Mouse (Mus musculus) adrenal gland, adult 2 months (tissue): Measurements from ENCODE around the gene Asb11. TPM values are rescaled to one million over a fixed set of nuclear protein-coding genes. Genes with fewer than 3 reads are reported as not detected.
A peak's percentile ranks its signal among the peaks of the same experiment; 100 is the strongest.

Experiments used
- DNase-seq: peaks from one replicate; pipeline ENCODE4 v3.0.0; 2021
- polyA plus RNA-seq: library from polyadenylated mRNA; depleted of rRNA; stranded (reverse); fragments of >200 nt; gene quantifications from 2 replicates; pipeline ENCODE4 v1.2.3, GENCODE M21; 2012; rRNA removed
- total RNA-seq, 2 experiments: library from RNA; stranded (reverse); gene quantifications; 2 replicates each; pipeline ENCODE4 v1.2.3; 2021

The Asb11 gene
- total and polyA plus RNA-seq, 3 experiments: 0.13 to 0.20 TPM; not detected in 1

DNA sequence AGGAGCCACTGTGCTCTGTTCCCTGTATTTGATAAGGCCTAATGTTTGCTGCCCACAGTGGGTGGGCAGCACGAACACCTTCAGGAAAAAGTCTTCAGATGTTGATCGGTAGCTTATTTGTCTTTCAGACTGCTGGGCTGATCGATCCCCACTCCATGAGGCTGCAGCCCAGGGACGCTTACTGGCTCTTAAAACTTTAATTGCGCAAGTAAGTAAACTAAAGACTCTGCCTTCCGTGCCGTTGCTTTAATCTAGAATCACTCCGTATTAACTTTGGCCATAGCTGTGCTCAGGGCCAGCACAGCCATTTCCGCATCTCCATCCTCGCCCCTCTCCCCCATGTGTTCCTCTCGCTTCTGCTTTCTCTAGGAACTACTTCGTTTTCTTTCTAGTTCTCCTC is 8.8 kb downstream of the Asb11 start:
- DNase-seq: no peak

GRCm38 (mm10) chrX:164446106-164446551 is 9.3 kb downstream of the Asb11 start:
- no peak for DNase-seq

- DNase-seq: no peak
Measured at GRCm38 (mm10) chrX:164446835-164447681, 10.3 kb downstream of the Asb11 start.

DNA sequence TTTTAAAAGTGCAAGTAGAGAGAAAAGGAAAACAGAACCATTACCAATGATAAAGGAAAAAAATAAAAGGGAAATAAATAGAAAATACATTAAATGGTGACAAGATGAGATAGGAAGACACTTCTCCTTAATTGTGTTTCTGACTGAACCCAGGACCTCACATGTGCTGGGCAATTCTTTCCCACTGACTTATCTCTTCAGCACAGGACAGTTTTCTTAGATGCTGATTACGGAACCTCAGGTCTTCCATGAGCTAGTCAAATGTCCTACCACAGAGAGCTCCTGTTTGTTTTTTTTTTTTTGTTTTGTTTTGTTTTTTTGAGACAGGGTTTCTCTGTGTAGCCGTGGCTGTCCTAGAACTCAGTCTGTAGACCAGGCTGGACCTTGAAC is 10.9 kb downstream of the Asb11 start:
- no peak for DNase-seq

DNA sequence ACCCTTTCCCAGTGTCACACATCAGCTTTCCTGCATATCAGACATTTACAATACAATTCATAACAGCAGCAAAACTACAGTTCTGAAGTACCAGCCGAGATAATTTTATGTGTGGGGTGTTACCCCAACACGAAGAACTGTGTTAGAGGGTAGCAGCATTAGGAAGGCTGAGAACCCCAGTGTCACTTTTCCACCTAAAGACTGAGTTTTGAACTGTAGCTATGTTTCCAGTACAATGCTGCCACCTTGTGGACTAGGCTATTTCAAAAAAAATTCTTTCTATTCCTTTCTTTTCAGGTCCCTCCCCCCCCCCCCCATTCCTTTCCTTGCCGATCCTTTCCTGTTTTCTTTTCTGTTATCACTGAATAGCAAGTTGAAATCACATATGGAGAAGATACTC is 12.4 kb downstream of the Asb11 start:
- DNase-seq: no peak

DNA sequence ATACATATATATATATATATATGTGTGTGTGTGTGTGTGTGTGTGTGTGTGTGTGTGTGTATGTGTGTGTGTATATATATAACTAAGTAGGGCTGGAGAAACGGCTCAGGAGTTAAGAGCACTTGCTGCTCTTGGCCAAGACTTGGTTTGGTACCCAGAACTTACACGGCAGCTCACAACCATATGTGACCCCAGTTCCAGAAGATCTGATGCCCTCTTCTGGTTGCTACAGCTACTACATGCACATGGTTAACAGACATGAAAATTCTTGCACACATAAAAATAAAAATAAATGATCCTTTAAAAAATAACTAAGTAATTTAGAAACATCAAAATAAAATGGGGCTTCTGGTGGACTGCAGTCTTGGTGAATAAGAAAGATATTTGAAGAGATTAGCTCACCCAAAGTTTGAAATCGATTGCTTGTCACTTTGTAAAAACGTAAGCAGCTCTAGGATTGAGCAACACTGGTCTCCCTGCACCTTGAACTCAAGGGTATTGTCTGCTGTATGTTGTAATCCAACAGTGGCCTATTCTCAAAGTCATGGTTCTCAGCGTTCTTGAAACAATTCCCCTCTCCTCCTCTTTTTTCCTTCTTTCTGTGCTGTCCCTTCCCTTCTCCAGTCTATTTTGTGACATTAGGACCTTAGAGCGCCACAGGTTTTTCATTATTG is 22.5 kb downstream of the Asb11 start:
- DNase-seq: peak; percentile 13

- DNase-seq: no peak
Measured at GRCm38 (mm10) chrX:164502258-164502657, 65.5 kb downstream of the Asb11 start.

- DNase-seq: no peak
Measured at GRCm38 (mm10) chrX:164505709-164506498, 69.1 kb downstream of the Asb11 start, which contains the start of gene Asb9. Asb9 (plus strand) TSS chrX:164506327.

DNA sequence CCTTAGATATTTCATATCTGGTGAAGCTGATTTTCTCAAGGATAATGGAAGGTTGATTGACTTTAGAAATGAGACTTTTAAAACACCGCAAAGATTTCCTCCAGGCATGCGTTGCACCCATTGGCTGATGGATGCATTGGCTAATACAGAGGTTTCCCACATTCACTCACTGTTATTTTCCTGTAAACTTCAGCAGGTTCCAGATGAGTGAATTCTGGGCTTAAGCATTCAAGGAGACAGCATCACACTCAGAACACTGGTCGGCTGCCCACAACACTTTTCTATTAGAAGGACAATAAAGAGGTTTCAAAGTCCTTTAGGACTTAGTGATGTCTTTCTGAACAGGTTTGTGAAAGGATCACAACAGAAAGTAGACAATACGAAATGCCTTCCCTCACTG is 70.3 kb downstream of the Asb11 start:
- DNase-seq: no peak

- DNase-seq: no peak
Measured at GRCm38 (mm10) chrX:164508728-164509127, 71.9 kb downstream of the Asb11 start.

Other genes with a start within 250 kb of the Asb11 start
- under 1 TPM; 0.17 to 0.66 TPM for gene Bmx, start 178.8 kb upstream of the Asb11 start, total RNA-seq
- gene Bmx, start 178.8 kb upstream of the Asb11 start, polyA plus RNA-seq: 0.03 TPM in 1 of 2 replicates, not detected in the other
- 1 to 10 TPM; 5.6 to 6.9 TPM for gene Pir, start 167.6 kb upstream of the Asb11 start, total RNA-seq
- gene Pir, start 167.6 kb upstream of the Asb11 start, polyA plus RNA-seq: 1.9 and 2.2 TPM in 2 replicates
- 10 to 100 TPM; 24.7 to 51.8 TPM for gene Vegfd, start 63.6 kb upstream of the Asb11 start, total RNA-seq
- 10.4 and 23.3 TPM in 2 replicates for gene Vegfd, start 63.6 kb upstream of the Asb11 start, polyA plus RNA-seq
- gene Piga, start 17.2 kb upstream of the Asb11 start, total RNA-seq: 10 to 100 TPM in 1 of 2 experiments, 1 to 10 TPM in 1; 5.1 to 10.9 TPM
- 1.1 and 1.4 TPM in 2 replicates for gene Piga, start 17.2 kb upstream of the Asb11 start, polyA plus RNA-seq
- gene Asb9, start 69.3 kb downstream of the Asb11 start, total RNA-seq: not detected
- not detected in 2 replicates for gene Asb9, start 69.3 kb downstream of the Asb11 start, polyA plus RNA-seq